Mouse (Mus musculus) intestine, postnatal 0 days (tissue): ENCODE measurements around the gene Cox10. TPM values are rescaled to one million over a fixed set of nuclear protein-coding genes. Genes with fewer than 3 reads are reported as not detected.
A peak's percentile ranks its signal among the peaks of the same experiment; 100 is the strongest.

Source experiments
- ATAC-seq: fragments of 200-750 bp; cut with Nextera tagmentation; 2 replicates; pipeline ENCODE4 v1.8.0; 2017; ENCODE audit warnings: mild to moderate bottlenecking, moderate TSS enrichment, moderate library complexity
- H3K27ac ChIP-seq: fragments of 300-500 bp; sonication (generic); 2 replicates; pipeline ENCODE4 v1.5.1; 2014; ENCODE audit warnings: mild to moderate bottlenecking, low read depth, low read length, moderate library complexity
- H3K27me3 ChIP-seq: fragments of 300-500 bp; sonication (generic); replicated peaks from 2 replicates; pipeline ENCODE4 v1.6.1; 2014; ENCODE audit warnings: low read length, mixed read lengths; ENCODE audit not compliant: control insufficient read depth, insufficient read depth
- H3K36me3 ChIP-seq: fragments of 300-500 bp; sonication (generic); 2 replicates; pipeline ENCODE4 v1.6.1; 2014; ENCODE audit warnings: mild to moderate bottlenecking, moderate library complexity; ENCODE audit not compliant: control insufficient read depth, insufficient read depth
- H3K4me1 ChIP-seq: fragments of 300-500 bp; sonication (generic); replicated peaks from 2 replicates; pipeline ENCODE4 v1.6.1; 2014; ENCODE audit warnings: antibody characterized with exemption, low read length, mixed read lengths; ENCODE audit not compliant: control insufficient read depth, insufficient read depth
- H3K4me2 ChIP-seq: fragments of 300-500 bp; sonication (generic); replicated peaks from 2 replicates; pipeline ENCODE4 v1.6.1; 2014; ENCODE audit warnings: low read depth, mild to moderate bottlenecking, moderate library complexity
- H3K4me3 ChIP-seq: fragments of 300-500 bp; sonication (generic); 2 replicates; pipeline ENCODE4 v1.5.1; 2014; ENCODE audit warnings: low read depth, low read length
- H3K9ac ChIP-seq: fragments of 300-500 bp; sonication (generic); 2 replicates; pipeline ENCODE4 v1.6.1; 2014; ENCODE audit warnings: mild to moderate bottlenecking, low read depth, low read length
- H3K9me3 ChIP-seq: fragments of 300-500 bp; sonication (generic); 2 replicates; pipeline ENCODE4 v1.6.1; 2016; ENCODE audit warnings: mixed run types; ENCODE audit not compliant: control insufficient read depth
- CTCF ChIP-seq: sonication (generic); IDR thresholded peaks from 2 replicates; pipeline ENCODE4 v1.5.1; 2016; ENCODE audit warnings: low read depth, mild to moderate bottlenecking, control low read depth, antibody characterized with exemption, moderate library complexity
- WGBS: fragments of 180-500 bp; shearing (Covaris S2); extraction: QIAGEN DNeasy Blood & Tissue Kit; methylation state at CpG from one replicate; pipeline ENCODE4 v1.1.7; 2014; 5-methylcytosine and 5-hydroxymethylcytosine counted together
- polyA plus RNA-seq: library from polyadenylated mRNA; unstranded; fragments of >200 nt; fragmentation: Nextera tagmentation; extraction: Ambion mirVana; gene quantifications from 2 replicates; pipeline ENCODE4 v1.2.1, GENCODE M21; 2015

Gene Cox10
- polyA plus RNA-seq, 1 experiment from 2014 or later: 21.4 TPM

GRCm38 (mm10) chr11:64018165-64018564, 61.1 kb downstream of the Cox10 start:
- no peaks in the 10 kb centered on the region for H3K9me3 ChIP-seq
- no peak overlapping the region for H3K4me3 ChIP-seq
- H3K27ac ChIP-seq: no peak overlapping the region
- H3K27me3 ChIP-seq: no peaks in the 10 kb centered on the region
- ATAC-seq: no peak
- no peak overlapping the region for H3K9ac ChIP-seq
- no peak for TF ChIP-seq CTCF
- 87% methylated on average over 5 of the region's 5 CpGs for WGBS
- H3K4me1 ChIP-seq: no peaks in the 10 kb centered on the region
- H3K4me2 ChIP-seq: no peak overlapping the region
- no peaks in the 10 kb centered on the region for H3K36me3 ChIP-seq

GRCm38 (mm10) chr11:64015309-64015708, 64.0 kb downstream of the Cox10 start:
- Histone ChIP-seq H3K4me3 (no peak overlapping the region), H3K9me3 (no peaks in the 10 kb centered on the region), H3K4me1 (no peaks in the 10 kb centered on the region), H3K9ac (no peak overlapping the region), H3K27ac (no peak overlapping the region), H3K27me3 (no peaks in the 10 kb centered on the region), H3K4me2 (no peak overlapping the region), H3K36me3 (no peaks in the 10 kb centered on the region)
- ATAC-seq: no peak
- no peak for TF ChIP-seq CTCF
- WGBS: 83% methylated on average over 6 of the region's 6 CpGs

- Histone ChIP-seq H3K9me3 (no peaks in the 10 kb centered on the region), H3K9ac (no peak overlapping the region), H3K4me2 (no peak overlapping the region), H3K27me3 (no peaks in the 10 kb centered on the region), H3K4me1 (no peaks in the 10 kb centered on the region), H3K36me3 (no peaks in the 10 kb centered on the region), H3K27ac (no peak overlapping the region), H3K4me3 (no peak overlapping the region)
- no peak for ATAC-seq
- 60% methylated on average over 22 of the region's 22 CpGs for WGBS
- TF ChIP-seq CTCF: no peak
Measured at GRCm38 (mm10) chr11:64010724-64011496, 68.4 kb downstream of the Cox10 start.

GRCm38 (mm10) chr11:64004152-64004551, 75.1 kb downstream of the Cox10 start:
- Histone ChIP-seq H3K4me1 (0 out of 2 replicates have a peak, but pooled peaks cover 7% of the 10 kb centered on the region), H3K9me3 (no peaks in the 10 kb centered on the region), H3K27ac (no peak overlapping the region), H3K9ac (no peak overlapping the region), H3K36me3 (no peaks in the 10 kb centered on the region), H3K4me2 (no peak overlapping the region), H3K4me3 (no peak overlapping the region), H3K27me3 (no peaks in the 10 kb centered on the region)
- no peak for TF ChIP-seq CTCF
- WGBS: 89% methylated on average over 4 of the region's 4 CpGs
- ATAC-seq: no peak

GRCm38 (mm10) chr11:64003484-64003883, 75.8 kb downstream of the Cox10 start:
- H3K36me3 ChIP-seq: no peaks in the 10 kb centered on the region
- ATAC-seq: peak; percentile 90
- no peak overlapping the region for H3K4me3 ChIP-seq
- TF ChIP-seq CTCF: no peak
- H3K9ac ChIP-seq: no peak overlapping the region
- H3K9me3 ChIP-seq: no peaks in the 10 kb centered on the region
- H3K4me1 ChIP-seq: 0 out of 2 replicates have a peak, but pooled peaks cover 7% of the 10 kb centered on the region
- H3K27me3 ChIP-seq: no peaks in the 10 kb centered on the region
- 44% methylated on average over 3 of the region's 3 CpGs for WGBS
- no peak overlapping the region for H3K27ac ChIP-seq
- no peak overlapping the region for H3K4me2 ChIP-seq

DNA sequence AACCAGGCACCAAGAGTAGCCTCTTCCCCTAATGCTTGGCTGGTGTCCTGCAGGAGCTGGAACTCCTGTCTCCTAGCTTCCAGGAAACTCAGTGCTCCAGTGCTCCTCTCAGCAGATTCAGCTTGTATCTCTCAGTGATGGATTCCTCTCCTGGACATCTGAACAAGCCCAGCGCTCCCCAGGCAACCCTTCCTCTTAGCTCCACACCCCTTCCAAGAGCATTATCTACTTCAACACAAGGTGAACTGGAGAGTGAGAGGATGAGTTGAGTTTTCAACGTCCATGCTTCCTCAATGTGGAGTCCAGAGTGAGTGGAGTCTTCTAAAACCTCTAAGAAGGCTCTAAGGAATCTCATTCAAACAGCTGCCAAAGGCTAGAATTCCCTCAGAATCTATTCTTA, 76.6 kb downstream of the Cox10 start:
- Histone ChIP-seq H3K9me3 (no peaks in the 10 kb centered on the region), H3K4me1 (0 out of 2 replicates have a peak, but pooled peaks cover 7% of the 10 kb centered on the region), H3K27me3 (no peaks in the 10 kb centered on the region), H3K9ac (no peak overlapping the region), H3K4me3 (no peak overlapping the region), H3K27ac (no peak overlapping the region), H3K36me3 (no peaks in the 10 kb centered on the region), H3K4me2 (no peak overlapping the region)
- TF ChIP-seq CTCF: no peak
- ATAC-seq: no peak
- 76% methylated on average over 2 of the region's 2 CpGs for WGBS
